Mouse (Mus musculus): Measurements from ENCODE around the gene Ccnt1. TPM values are rescaled to one million over a fixed set of nuclear protein-coding genes. Genes with fewer than 3 reads are reported as not detected.

The Ccnt1 gene
- total and polyA plus RNA-seq, 2 experiments, result 7.4 to 13.5 TPM

GRCm38 (mm10) chr15:98602921-98603458 lies 32.3 kb upstream of the Ccnt1 start:
- Histone ChIP-seq H3K4me3 (ENCODE audit: insufficient read depth, low read depth, low read length) (no peak overlapping the region), H3K4me1 (ENCODE audit: control insufficient read depth, insufficient read depth, low read length) (peaks cover 9% of the 10 kb centered on the region; the same call in 1 of the 2 replicates)
- 58% methylated on average over 4 of the region's 4 CpGs for WGBS

GRCm38 (mm10) chr15:98602191-98602881 lies 31.6 kb upstream of the Ccnt1 start:
- Histone ChIP-seq H3K36me3 (ENCODE audit: control insufficient read depth, insufficient read depth, low read length) (no peaks in the 10 kb centered on the region; the same call in 1 of the 2 replicates), H3K4me3 (ENCODE audit: insufficient read depth, low read depth, low read length) (no peak overlapping the region), H3K79me2 (ENCODE audit: control insufficient read depth, insufficient read depth, low read length) (peaks cover 7% of the 10 kb centered on the region; the same call in 1 of the 2 replicates), H3K27ac (replicated peaks; ENCODE audit: insufficient read depth, low read depth, low read length) (no peak overlapping the region), H3K9ac (ENCODE audit: low read depth, low read length) (no peak overlapping the region), H3K4me1 (ENCODE audit: control insufficient read depth, insufficient read depth, low read length) (peaks cover 8% of the 10 kb centered on the region; the same call in 1 of the 2 replicates), H3K27me3 (ENCODE audit: control insufficient read depth, insufficient read depth, low read length) (no peaks in the 10 kb centered on the region)
- WGBS, result 80% methylated on average over 13 of the region's 13 CpGs
- DNase-seq (ENCODE audit: extremely low read depth, low read depth, low spot score), result no peak
- TF ChIP-seq POLR2A (IDR thresholded peaks at IDR 0.05; ENCODE audit: extremely low read depth, insufficient read depth, low read length) (no peak), CTCF (IDR thresholded peaks at IDR 0.05; ENCODE audit: low read depth, low read length) (no peak)

More at GRCm38 (mm10) chr15:98602921-98603458, 32.3 kb upstream of the Ccnt1 start:
- Histone ChIP-seq H3K79me2 (ENCODE audit: control insufficient read depth, insufficient read depth, low read length) (peaks cover 7% of the 10 kb centered on the region; the same call in 1 of the 2 replicates), H3K9ac (ENCODE audit: low read depth, low read length) (no peak overlapping the region), H3K36me3 (ENCODE audit: control insufficient read depth, insufficient read depth, low read length) (no peaks in the 10 kb centered on the region; the same call in 1 of the 2 replicates), H3K27me3 (ENCODE audit: control insufficient read depth, insufficient read depth, low read length) (no peaks in the 10 kb centered on the region), H3K27ac (replicated peaks; ENCODE audit: insufficient read depth, low read depth, low read length) (no peak overlapping the region)
- no peak for TF ChIP-seq CTCF (IDR thresholded peaks at IDR 0.05; ENCODE audit: low read depth, low read length)
- TF ChIP-seq POLR2A (IDR thresholded peaks at IDR 0.05; ENCODE audit: extremely low read depth, insufficient read depth, low read length), result no peak
- DNase-seq (ENCODE audit: extremely low read depth, low read depth, low spot score), result no peak

- TF ChIP-seq POLR2A (IDR thresholded peaks at IDR 0.05; ENCODE audit: extremely low read depth, insufficient read depth, low read length), result no peak
- TF ChIP-seq CTCF (IDR thresholded peaks at IDR 0.05; ENCODE audit: low read depth, low read length), result no peak
- H3K4me3 ChIP-seq (ENCODE audit: insufficient read depth, low read depth, low read length), result no peak overlapping the region
- no peaks in the 10 kb centered on the region for H3K27me3 ChIP-seq (ENCODE audit: control insufficient read depth, insufficient read depth, low read length)
- 0 out of 2 replicates have a peak, but pooled peaks cover 4% of the 10 kb centered on the region for H3K4me1 ChIP-seq (ENCODE audit: control insufficient read depth, insufficient read depth, low read length)
- 78% methylated on average over 7 of the region's 7 CpGs for WGBS
- peaks cover 7% of the 10 kb centered on the region; the same call in 1 of the 2 replicates for H3K79me2 ChIP-seq (ENCODE audit: control insufficient read depth, insufficient read depth, low read length)
- H3K9ac ChIP-seq (ENCODE audit: low read depth, low read length), result no peak overlapping the region
- no peaks in the 10 kb centered on the region; the same call in 1 of the 2 replicates for H3K36me3 ChIP-seq (ENCODE audit: control insufficient read depth, insufficient read depth, low read length)
- H3K27ac ChIP-seq (replicated peaks; ENCODE audit: insufficient read depth, low read depth, low read length), result no peak overlapping the region
- no peak for DNase-seq (ENCODE audit: extremely low read depth, low read depth, low spot score)
Measured at GRCm38 (mm10) chr15:98601832-98602190, 31.1 kb upstream of the Ccnt1 start.

- TF ChIP-seq POLR2A (IDR thresholded peaks at IDR 0.05; ENCODE audit: extremely low read depth, insufficient read depth, low read length) (no peak), CTCF (IDR thresholded peaks at IDR 0.05; ENCODE audit: low read depth, low read length) (no peak)
- Histone ChIP-seq H3K4me3 (ENCODE audit: insufficient read depth, low read depth, low read length) (no peak overlapping the region), H3K4me1 (ENCODE audit: control insufficient read depth, insufficient read depth, low read length) (0 out of 2 replicates have a peak, but pooled peaks cover 4% of the 10 kb centered on the region), H3K36me3 (ENCODE audit: control insufficient read depth, insufficient read depth, low read length) (peaks cover 3% of the 10 kb centered on the region), H3K79me2 (ENCODE audit: control insufficient read depth, insufficient read depth, low read length) (peaks cover 7% of the 10 kb centered on the region; the same call in 1 of the 2 replicates), H3K27ac (replicated peaks; ENCODE audit: insufficient read depth, low read depth, low read length) (no peak overlapping the region), H3K9ac (ENCODE audit: low read depth, low read length) (no peak overlapping the region), H3K27me3 (ENCODE audit: control insufficient read depth, insufficient read depth, low read length) (no peaks in the 10 kb centered on the region)
- 74% methylated on average over 12 of the region's 12 CpGs for WGBS
- DNase-seq (ENCODE audit: extremely low read depth, low read depth, low spot score), result no peak
Measured at GRCm38 (mm10) chr15:98600036-98600709, 29.4 kb upstream of the Ccnt1 start.

- H3K27ac ChIP-seq (replicated peaks; ENCODE audit: insufficient read depth, low read depth, low read length), result no peak overlapping the region
- no peaks in the 10 kb centered on the region for H3K79me2 ChIP-seq (ENCODE audit: control insufficient read depth, insufficient read depth, low read length)
- H3K27me3 ChIP-seq (ENCODE audit: control insufficient read depth, insufficient read depth, low read length), result no peaks in the 10 kb centered on the region
- 95% methylated on average over 14 of the region's 14 CpGs for WGBS
- H3K4me3 ChIP-seq (ENCODE audit: insufficient read depth, low read depth, low read length), result no peak overlapping the region
- no peak for DNase-seq (ENCODE audit: extremely low read depth, low read depth, low spot score)
- no peak overlapping the region for H3K9ac ChIP-seq (ENCODE audit: low read depth, low read length)
- no peak for TF ChIP-seq POLR2A (IDR thresholded peaks at IDR 0.05; ENCODE audit: extremely low read depth, insufficient read depth, low read length)
- no peak for TF ChIP-seq CTCF (IDR thresholded peaks at IDR 0.05; ENCODE audit: low read depth, low read length)
- H3K4me1 ChIP-seq (ENCODE audit: control insufficient read depth, insufficient read depth, low read length), result no peaks in the 10 kb centered on the region
- peaks cover 7% of the 10 kb centered on the region for H3K36me3 ChIP-seq (ENCODE audit: control insufficient read depth, insufficient read depth, low read length)
Measured at GRCm38 (mm10) chr15:98596609-98597008, 25.9 kb upstream of the Ccnt1 start.
